Mouse (Mus musculus) forebrain, embryonic 10.5 days (tissue): Measurements from ENCODE around the gene Ier2. TPM values are rescaled to one million over a fixed set of nuclear protein-coding genes. Genes with fewer than 3 reads are reported as not detected.

Experiments used
- DNase-seq: peaks from one replicate; pipeline ENCODE4 v3.0.0-alpha.2; 2017; ENCODE audit warnings: low spot score; ENCODE audit errors: extremely low spot score
- H3K27ac ChIP-seq: fragments of 300-500 bp; sonication (generic); 2 replicates; pipeline ENCODE4 v1.5.1; 2016; ENCODE audit warnings: mild to moderate bottlenecking
- H3K27me3 ChIP-seq: fragments of 300-500 bp; sonication (generic); 2 replicates; pipeline ENCODE4 v1.6.1; 2016; ENCODE audit warnings: mild to moderate bottlenecking; ENCODE audit not compliant: poor library complexity, severe bottlenecking
- H3K36me3 ChIP-seq: fragments of 300-500 bp; sonication (generic); replicated peaks from 2 replicates; pipeline ENCODE4 v1.6.1; 2016; ENCODE audit warnings: mild to moderate bottlenecking, moderate library complexity
- H3K4me1 ChIP-seq: fragments of 300-500 bp; sonication (generic); 2 replicates; pipeline ENCODE4 v1.6.1; 2016
- H3K4me3 ChIP-seq: fragments of 300-500 bp; sonication (generic); 2 replicates; pipeline ENCODE4 v1.5.1; 2016; ENCODE audit warnings: mild to moderate bottlenecking, moderate library complexity
- H3K9me3 ChIP-seq: fragments of 300-500 bp; sonication (generic); 2 replicates; pipeline ENCODE4 v1.6.1; 2016; ENCODE audit warnings: mild to moderate bottlenecking, moderate library complexity
- WGBS: fragments of 180-500 bp; shearing (Covaris S2); methylation state at CpG from one replicate; pipeline ENCODE4 v1.1.7; 2016; 5-methylcytosine and 5-hydroxymethylcytosine counted together
- polyA plus RNA-seq: library from polyadenylated mRNA; unstranded; fragments of >200 nt; fragmentation: Nextera tagmentation; extraction: Ambion mirVana; gene quantifications from 2 replicates; pipeline ENCODE4 v1.2.1, GENCODE M21; 2016

The Ier2 gene
- polyA plus RNA-seq, 1 experiment from 2014 or later, result 96.9 TPM

- no peak for DNase-seq
- Histone ChIP-seq H3K27me3 (no peaks in the 10 kb centered on the region), H3K9me3 (no peaks in the 10 kb centered on the region), H3K4me1 (peaks cover 55% of the 10 kb centered on the region), H3K27ac (peak overlapping the region; percentile 94), H3K4me3 (peak overlapping the region; percentile 97), H3K36me3 (peaks cover 39% of the 10 kb centered on the region)
- WGBS, result 2% methylated on average over 14 of the region's 14 CpGs
These were observed 2.8 kb upstream of the Ier2 start for GRCm38 (mm10) chr8:84665385-84665893.

GRCm38 (mm10) chr8:84664566-84665384 lies 2.1 kb upstream of the Ier2 start:
- peaks cover 62% of the 10 kb centered on the region for H3K4me1 ChIP-seq
- peak; percentile 81 for DNase-seq
- WGBS, result under 1% methylated on average over 29 of the region's 29 CpGs

GRCm38 (mm10) chr8:84663483-84664327 lies 1.1 kb upstream of the Ier2 start:
- DNase-seq, result peak; percentile 97
- Histone ChIP-seq H3K27me3 (no peaks in the 10 kb centered on the region), H3K4me3 (peak overlapping the region; percentile 97), H3K4me1 (peaks cover 73% of the 10 kb centered on the region), H3K9me3 (no peaks in the 10 kb centered on the region), H3K27ac (peak overlapping the region; percentile 94), H3K36me3 (peaks cover 22% of the 10 kb centered on the region)
- 3% methylated on average over 43 of the region's 43 CpGs for WGBS

More at GRCm38 (mm10) chr8:84664566-84665384, 2.1 kb upstream of the Ier2 start:
- peak overlapping the region; percentile 94 for H3K27ac ChIP-seq
- H3K36me3 ChIP-seq, result peaks cover 32% of the 10 kb centered on the region
- no peaks in the 10 kb centered on the region for H3K27me3 ChIP-seq
- H3K9me3 ChIP-seq, result no peaks in the 10 kb centered on the region
- H3K4me3 ChIP-seq, result peak overlapping the region; percentile 97

GRCm38 (mm10) chr8:84661961-84662571 lies 586 bp downstream of the Ier2 start:
- Histone ChIP-seq H3K27ac (peak overlapping the region; percentile 94), H3K36me3 (peaks cover 7% of the 10 kb centered on the region), H3K9me3 (no peaks in the 10 kb centered on the region), H3K27me3 (no peaks in the 10 kb centered on the region), H3K4me1 (peaks cover 89% of the 10 kb centered on the region), H3K4me3 (peak overlapping the region; percentile 97)
- WGBS, result under 1% methylated on average over 61 of the region's 61 CpGs
- DNase-seq, result peak; percentile 73

- Histone ChIP-seq H3K9me3 (no peaks in the 10 kb centered on the region), H3K27me3 (no peaks in the 10 kb centered on the region), H3K36me3 (peaks cover 1% of the 10 kb centered on the region), H3K27ac (peak overlapping the region; percentile 94), H3K4me3 (peak overlapping the region; percentile 97), H3K4me1 (peaks cover 89% of the 10 kb centered on the region)
- peak; percentile 69 for DNase-seq
- under 1% methylated on average over 24 of the region's 24 CpGs for WGBS
These were observed 1.2 kb downstream of the Ier2 start for GRCm38 (mm10) chr8:84661458-84661871.

- peak overlapping the region; percentile 97 for H3K4me3 ChIP-seq
- H3K27me3 ChIP-seq, result no peaks in the 10 kb centered on the region
- WGBS, result under 1% methylated on average over 20 of the region's 20 CpGs
- peak; percentile 64 for DNase-seq
- no peaks in the 10 kb centered on the region for H3K9me3 ChIP-seq
- H3K27ac ChIP-seq, result peak overlapping the region; percentile 94
- no peaks in the 10 kb centered on the region for H3K36me3 ChIP-seq
- H3K4me1 ChIP-seq, result peaks cover 90% of the 10 kb centered on the region
These were observed 1.7 kb downstream of the Ier2 start for GRCm38 (mm10) chr8:84660819-84661457.

GRCm38 (mm10) chr8:84659936-84660818 lies 2.5 kb downstream of the Ier2 start:
- H3K9me3 ChIP-seq, result no peaks in the 10 kb centered on the region
- H3K27me3 ChIP-seq, result no peaks in the 10 kb centered on the region
- no peaks in the 10 kb centered on the region for H3K36me3 ChIP-seq
- H3K4me3 ChIP-seq, result peak overlapping the region; percentile 97
- DNase-seq, result peak; percentile 80
- H3K4me1 ChIP-seq, result peaks cover 90% of the 10 kb centered on the region
- peak overlapping the region; percentile 94 for H3K27ac ChIP-seq
- WGBS, result under 1% methylated on average over 33 of the region's 33 CpGs

- no peaks in the 10 kb centered on the region for H3K36me3 ChIP-seq
- 42% methylated on average over 1 of the region's 1 CpGs for WGBS
- peak overlapping the region; percentile 97; the same call in 1 of the 2 replicates for H3K4me3 ChIP-seq
- H3K27ac ChIP-seq, result peak overlapping the region; percentile 94; the same call in 1 of the 2 replicates
- H3K4me1 ChIP-seq, result peaks cover 90% of the 10 kb centered on the region
- DNase-seq, result no peak
- no peaks in the 10 kb centered on the region for H3K9me3 ChIP-seq
- no peaks in the 10 kb centered on the region for H3K27me3 ChIP-seq
These were observed 3.7 kb downstream of the Ier2 start for GRCm38 (mm10) chr8:84658951-84659350.

GRCm38 (mm10) chr8:84657680-84658079 lies 5.0 kb downstream of the Ier2 start:
- Histone ChIP-seq H3K9me3 (no peaks in the 10 kb centered on the region), H3K4me3 (peak overlapping the region; percentile 53; the same call in 1 of the 2 replicates), H3K27me3 (no peaks in the 10 kb centered on the region), H3K4me1 (peaks cover 83% of the 10 kb centered on the region), H3K36me3 (no peaks in the 10 kb centered on the region), H3K27ac (peak overlapping the region; percentile 95)
- DNase-seq, result no peak
- 38% methylated on average over 4 of the region's 4 CpGs for WGBS

GRCm38 (mm10) chr8:84657203-84657602 lies 5.4 kb downstream of the Ier2 start:
- H3K27ac ChIP-seq, result peak overlapping the region; percentile 95
- H3K9me3 ChIP-seq, result no peaks in the 10 kb centered on the region
- no peak for DNase-seq
- H3K4me3 ChIP-seq, result peak overlapping the region; percentile 53
- peaks cover 83% of the 10 kb centered on the region for H3K4me1 ChIP-seq
- no peaks in the 10 kb centered on the region for H3K36me3 ChIP-seq
- H3K27me3 ChIP-seq, result no peaks in the 10 kb centered on the region

GRCm38 (mm10) chr8:84656641-84657126 lies 6.0 kb downstream of the Ier2 start:
- Histone ChIP-seq H3K27ac (peak overlapping the region; percentile 95), H3K27me3 (no peaks in the 10 kb centered on the region), H3K4me1 (peaks cover 78% of the 10 kb centered on the region), H3K36me3 (no peaks in the 10 kb centered on the region), H3K9me3 (no peaks in the 10 kb centered on the region), H3K4me3 (peak overlapping the region; percentile 53)
- peak; percentile 71 for DNase-seq
- 1% methylated on average over 23 of the region's 23 CpGs for WGBS
